Comparison of ENCODE assay signal across 9 mouse cellular contexts in genomic region chr19:42612654-42613053, GRCm38 (mm10). TPM values are rescaled to one million over a fixed set of nuclear protein-coding genes. Genes with fewer than 3 reads are reported as not detected.
DNase-seq lines count a peak whose midpoint lies in the region; ATAC-seq lines count a peak whose summit lies in the region.
"Had no signal": no experiment of that assay in that cellular context is flagged by ENCODE, and none has a peak within 500 bp of the region (broad histone marks: within the 10 kb centered on the region; RNA-seq: fewer than 3 reads in every experiment).

Gene Loxl4 (minus strand): TSS chr19:42612813.

- under 1% methylated on average over 30 of the region's 37 CpGs for WGBS in hindbrain, embryonic 16.5 days
- WGBS in liver, embryonic 11.5 days: 2% methylated on average over 35 of the region's 37 CpGs

- DNase-seq in cerebellum, postnatal 10 days: peak; percentile 33 to 57
- no peak for DNase-seq in cerebellum, adult 11-12 months
- peak; percentile 76 for DNase-seq in adrenal gland, postnatal 25 days
- peak; percentile 80 for DNase-seq in gastrocnemius, postnatal 14 days
- peak; percentile 44 for DNase-seq in liver, embryonic 11.5 days (ENCODE audit: low spot score)
- DNase-seq in neural tube, embryonic 10.5 days (ENCODE audit: extremely low spot score, low spot score): peak; percentile 37
- DNase-seq in left cerebral cortex, postnatal 25 days (ENCODE audit: low spot score in 2 of 2): no peak

- intact Hi-C loops in gastrocnemius, postnatal 14 days (cut with DNase I; ENCODE audit: low total_unique reads): no loop called here
- intact Hi-C loops in left cerebral cortex, postnatal 25 days (cut with DNase I): no loop called here

- H3K9ac ChIP-seq in hindbrain, embryonic 16.5 days (ENCODE audit: low read depth, low read length): peak within 1 kb of the TSS; percentile 35; the same call in 1 of the 2 replicates
- no peak within 1 kb of the TSS for H3K9ac ChIP-seq in liver, embryonic 11.5 days (ENCODE audit: low read depth, low read length)

- H3K4me1 ChIP-seq in hindbrain, embryonic 16.5 days (ENCODE audit: control insufficient read depth, insufficient read depth, low read depth, low read length): peaks cover 3% of the 10 kb centered on the region; the same call in 1 of the 2 replicates
- H3K4me1 ChIP-seq in liver, embryonic 11.5 days (replicated peaks; ENCODE audit: control insufficient read depth, insufficient read depth, low read length): no peaks in the 10 kb centered on the region

- peak within 1 kb of the TSS; percentile 61 for H3K4me2 ChIP-seq in hindbrain, embryonic 16.5 days (ENCODE audit: low read length)
- peak within 1 kb of the TSS; percentile 70 for H3K4me2 ChIP-seq in liver, embryonic 11.5 days

- peaks cover 10% of the 10 kb centered on the region for H3K27me3 ChIP-seq in hindbrain, embryonic 16.5 days (replicated peaks; ENCODE audit: control insufficient read depth, insufficient read depth, low read length)
- H3K27me3 ChIP-seq in liver, embryonic 11.5 days (replicated peaks; ENCODE audit: control insufficient read depth, insufficient read depth, low read length): peaks cover 30% of the 10 kb centered on the region

- H3K27ac ChIP-seq in hindbrain, embryonic 16.5 days (ENCODE audit: low read depth, low read length): no peak within 1 kb of the TSS
- H3K27ac ChIP-seq in liver, embryonic 11.5 days (ENCODE audit: low read depth, low read length): no peak within 1 kb of the TSS

- no peaks in the 10 kb centered on the region for H3K36me3 ChIP-seq in hindbrain, embryonic 16.5 days (ENCODE audit: control insufficient read depth, insufficient read depth, low read length)
- no peaks in the 10 kb centered on the region for H3K36me3 ChIP-seq in liver, embryonic 11.5 days (ENCODE audit: control insufficient read depth, insufficient read depth, low read length)

- H3K4me3 ChIP-seq in hindbrain, embryonic 16.5 days (ENCODE audit: low read length): peak within 1 kb of the TSS; percentile 36
- H3K4me3 ChIP-seq in liver, embryonic 11.5 days (ENCODE audit: low read depth, low read length): peak within 1 kb of the TSS; percentile 46

- no peaks in the 10 kb centered on the region for H3K9me3 ChIP-seq in hindbrain, embryonic 16.5 days (ENCODE audit: control insufficient read depth, low read length)
- H3K9me3 ChIP-seq in liver, embryonic 11.5 days (ENCODE audit: control insufficient read depth, low read length): no peaks in the 10 kb centered on the region

- ATAC-seq in hindbrain, embryonic 16.5 days: no peak
- ATAC-seq in liver, embryonic 11.5 days (replicated peaks; ENCODE audit: low FRiP score): no peak

RNA-seq across cellular contexts. Expression of gene Loxl4, which starts in this region (rescaled TPM):
- 2.1 and 2.2 TPM in 2 replicates for total RNA-seq in adrenal gland, postnatal 25 days (2021)
- 1 to 10 TPM; 2.5 to 3.1 TPM for total RNA-seq in gastrocnemius, postnatal 14 days (2021)
- polyA plus RNA-seq in hindbrain, embryonic 16.5 days (2015; fragmentation: Nextera tagmentation; extraction: Ambion mirVana): 0.15 and 0.34 TPM in 2 replicates
- polyA plus RNA-seq in liver, embryonic 11.5 days (2014; fragmentation: Nextera tagmentation; extraction: Ambion mirVana): 0.16 and 0.18 TPM in 2 replicates
- total RNA-seq in left cerebral cortex, postnatal 25 days (2021): under 1 TPM in 1 of 2 experiments, not detected in 1; 0.16 TPM
- total RNA-seq: hematopoietic stem cell, adult 5-6 weeks had no signal

Comparison
In these comparisons a context has a peak if more than half of its experiments do, and no peak if none do; other contexts are left out.
1. DNase-seq: peak in cerebellum, postnatal 10 days (2 of 2), adrenal gland, postnatal 25 days (single experiment), gastrocnemius, postnatal 14 days (single experiment) and neural tube, embryonic 10.5 days (single experiment); none in cerebellum, adult 11-12 months (single experiment) and left cerebral cortex, postnatal 25 days (0 of 2).
2. Peak in DNase-seq, H3K4me3 ChIP-seq and H3K4me2 ChIP-seq in liver, embryonic 11.5 days; RNA of the gene not detected or under 1 TPM.